Mouse (Mus musculus): ENCODE results near the gene Trpt1. TPM values are rescaled to one million over a fixed set of nuclear protein-coding genes. Genes with fewer than 3 reads are reported as not detected.

Gene Trpt1
- polyA plus RNA-seq, 1 experiment from 2014 or later = 10.1 TPM

GRCm38 (mm10) chr19:6968491-6969271 is 27.2 kb upstream of the Trpt1 start:
- Histone ChIP-seq H3K4me2 (peak overlapping the region; percentile 81), H3K27me3 (replicated peaks) (no peaks in the 10 kb centered on the region), H3K9ac (peak overlapping the region; percentile 45), H3K4me1 (peaks cover 46% of the 10 kb centered on the region), H3K4me3 (replicated peaks) (peak overlapping the region; percentile 69), H3K36me3 (peaks cover 34% of the 10 kb centered on the region), H3K27ac (peak overlapping the region; percentile 62), H3K9me3 (no peaks in the 10 kb centered on the region)
- WGBS = 9% methylated on average over 15 of the region's 15 CpGs
- peak; percentile 42; the same call in 1 of the 2 replicates for ATAC-seq (ENCODE audit: insufficient read depth, low FRiP score, low read depth)

DNA sequence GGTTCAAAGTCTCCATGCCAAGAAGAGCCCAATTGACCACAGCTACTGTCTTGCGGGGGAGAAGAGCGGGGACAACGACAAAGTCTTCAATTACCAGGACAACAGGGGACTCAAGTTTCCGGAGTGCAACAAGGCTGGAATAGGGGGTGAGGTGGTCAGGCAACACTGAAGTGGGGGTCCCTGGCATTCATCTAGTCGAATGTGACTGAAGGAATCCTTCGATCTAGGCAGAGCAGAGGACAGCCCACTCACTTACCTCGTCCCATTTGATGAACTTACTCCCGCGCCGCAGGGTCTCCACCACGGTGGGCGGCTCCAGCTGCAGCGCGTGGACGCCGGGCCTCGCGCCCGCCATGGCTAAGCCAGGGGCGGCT is 26.7 kb upstream of the Trpt1 start:
- H3K9me3 ChIP-seq = no peaks in the 10 kb centered on the region
- peak overlapping the region; percentile 81 for H3K4me2 ChIP-seq
- peak overlapping the region; percentile 69 for H3K4me3 ChIP-seq (replicated peaks)
- peaks cover 48% of the 10 kb centered on the region for H3K4me1 ChIP-seq
- no peaks in the 10 kb centered on the region for H3K27me3 ChIP-seq (replicated peaks)
- WGBS = under 1% methylated on average over 20 of the region's 20 CpGs
- peak overlapping the region; percentile 45 for H3K9ac ChIP-seq
- no peak for ATAC-seq (ENCODE audit: insufficient read depth, low FRiP score, low read depth)
- H3K36me3 ChIP-seq = peaks cover 28% of the 10 kb centered on the region
- H3K27ac ChIP-seq = peak overlapping the region; percentile 62

- H3K9me3 ChIP-seq = no peaks in the 10 kb centered on the region
- H3K36me3 ChIP-seq = peaks cover 22% of the 10 kb centered on the region
- peak overlapping the region; percentile 69 for H3K4me3 ChIP-seq (replicated peaks)
- H3K9ac ChIP-seq = peak overlapping the region; percentile 45
- peaks cover 48% of the 10 kb centered on the region for H3K4me1 ChIP-seq
- H3K4me2 ChIP-seq = peak overlapping the region; percentile 81
- no peaks in the 10 kb centered on the region for H3K27me3 ChIP-seq (replicated peaks)
- H3K27ac ChIP-seq = peak overlapping the region; percentile 62
- peak; percentile 65 for ATAC-seq (ENCODE audit: insufficient read depth, low FRiP score, low read depth)
- 1% methylated on average over 53 of the region's 55 CpGs for WGBS
Observed at GRCm38 (mm10) chr19:6969665-6970381, 26.1 kb upstream of the Trpt1 start.

DNA sequence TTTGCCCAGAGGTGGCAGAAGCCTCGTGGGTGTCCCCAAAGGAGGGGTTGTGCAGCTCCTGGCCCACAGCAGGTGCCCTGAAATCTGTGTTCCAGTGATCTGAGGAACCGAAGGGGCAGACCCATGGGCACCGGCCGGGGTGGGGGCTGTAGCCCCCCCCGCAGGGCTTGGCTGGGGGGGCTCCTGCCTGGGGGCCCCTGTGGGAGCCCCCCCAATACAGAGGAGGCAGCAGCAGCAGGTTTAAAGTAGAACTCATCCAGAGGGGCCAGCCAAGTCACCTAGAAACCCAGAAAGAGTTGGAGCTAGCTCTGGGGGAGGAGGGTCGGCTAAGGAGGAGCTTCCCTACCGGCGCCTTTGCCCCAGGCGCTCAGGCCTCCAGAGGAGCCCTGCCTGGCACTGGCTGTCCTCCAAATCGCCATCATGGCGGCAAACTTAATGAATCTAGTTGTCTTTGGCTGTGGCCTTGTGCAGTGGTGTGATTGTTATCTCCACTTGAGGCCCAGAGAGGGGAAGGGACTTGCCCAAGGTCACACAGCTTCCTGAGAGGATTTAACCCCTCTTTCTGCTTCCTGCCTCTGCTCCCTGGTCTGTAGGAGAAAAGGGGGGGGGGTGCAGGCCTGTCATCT is 25.4 kb upstream of the Trpt1 start:
- peaks cover 48% of the 10 kb centered on the region for H3K4me1 ChIP-seq
- peak overlapping the region; percentile 49 for H3K27ac ChIP-seq
- H3K4me2 ChIP-seq = peak overlapping the region; percentile 81
- peaks cover 15% of the 10 kb centered on the region for H3K36me3 ChIP-seq
- no peaks in the 10 kb centered on the region for H3K27me3 ChIP-seq (replicated peaks)
- WGBS = 28% methylated on average over 11 of the region's 11 CpGs
- H3K9ac ChIP-seq = 0 out of 2 replicates have a peak overlapping the region, but pooled peaks have one; percentile 5
- ATAC-seq (ENCODE audit: insufficient read depth, low FRiP score, low read depth) = no peak
- peak overlapping the region; percentile 69; the same call in 1 of the 2 replicates for H3K4me3 ChIP-seq (replicated peaks)
- no peaks in the 10 kb centered on the region for H3K9me3 ChIP-seq

GRCm38 (mm10) chr19:6971644-6972043 is 24.3 kb upstream of the Trpt1 start:
- H3K4me1 ChIP-seq = peaks cover 58% of the 10 kb centered on the region
- H3K9ac ChIP-seq = peak overlapping the region; percentile 0; the same call in 1 of the 2 replicates

DNA sequence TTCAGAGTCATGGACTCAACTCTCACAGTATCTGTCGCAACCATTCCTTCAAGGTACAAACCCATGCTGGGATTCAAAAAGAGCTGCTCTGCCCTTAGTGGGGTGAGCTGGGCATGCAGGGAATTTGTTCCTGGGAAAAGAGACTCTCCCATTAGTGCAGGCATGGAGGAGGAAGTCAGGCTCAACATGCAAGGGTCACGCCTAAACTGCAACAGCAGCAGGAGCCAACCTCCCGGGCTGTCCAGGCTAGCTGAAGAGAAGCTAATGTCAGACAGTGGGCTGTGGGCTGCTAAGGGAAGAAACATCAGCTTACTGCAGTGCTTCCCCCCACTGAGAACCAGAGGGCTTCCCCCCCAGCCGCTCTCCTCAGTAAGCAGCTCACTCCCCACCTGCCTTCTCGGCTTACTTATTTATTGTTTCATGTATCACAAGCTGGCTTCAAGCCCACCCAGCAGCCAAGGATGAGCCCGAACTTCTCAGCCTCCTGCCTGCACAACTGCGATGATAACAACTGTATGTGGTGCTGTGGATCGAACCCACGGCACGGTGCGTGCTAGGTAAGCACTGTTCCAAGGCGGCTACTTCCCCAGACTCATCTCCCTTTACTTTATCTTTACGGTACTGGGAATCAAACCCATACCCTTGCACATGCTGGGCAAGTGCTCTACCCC is 23.5 kb upstream of the Trpt1 start:
- Histone ChIP-seq H3K27ac (peak overlapping the region; percentile 9; the same call in 1 of the 2 replicates), H3K4me1 (peaks cover 61% of the 10 kb centered on the region), H3K27me3 (replicated peaks) (no peaks in the 10 kb centered on the region), H3K4me3 (replicated peaks) (no peak overlapping the region), H3K36me3 (no peaks in the 10 kb centered on the region), H3K9ac (no peak overlapping the region), H3K9me3 (no peaks in the 10 kb centered on the region), H3K4me2 (no peak overlapping the region)
- whole genome bisulfite sequencing = 75% methylated on average over 13 of the region's 13 CpGs
- no peak for ATAC-seq (ENCODE audit: insufficient read depth, low FRiP score, low read depth)

More at GRCm38 (mm10) chr19:6971644-6972043, 24.3 kb upstream of the Trpt1 start:
- Histone ChIP-seq H3K4me2 (no peak overlapping the region), H3K27me3 (replicated peaks) (no peaks in the 10 kb centered on the region), H3K9me3 (no peaks in the 10 kb centered on the region), H3K36me3 (peaks cover 5% of the 10 kb centered on the region), H3K27ac (peak overlapping the region; percentile 49; the same call in 1 of the 2 replicates), H3K4me3 (replicated peaks) (no peak overlapping the region)
- ATAC-seq (ENCODE audit: insufficient read depth, low FRiP score, low read depth) = no peak
- 34% methylated on average over 6 of the region's 6 CpGs for WGBS

- peak overlapping the region; percentile 64 for H3K4me3 ChIP-seq (replicated peaks)
- H3K27ac ChIP-seq = peak overlapping the region; percentile 77
- peak overlapping the region; percentile 68 for H3K4me2 ChIP-seq
- no peaks in the 10 kb centered on the region for H3K27me3 ChIP-seq (replicated peaks)
- 0 out of 2 replicates have a peak, but pooled peaks cover 6% of the 10 kb centered on the region for H3K36me3 ChIP-seq
- H3K9me3 ChIP-seq = no peaks in the 10 kb centered on the region
- no peak overlapping the region for H3K9ac ChIP-seq
- no peak for ATAC-seq (ENCODE audit: insufficient read depth, low FRiP score, low read depth)
- peaks cover 60% of the 10 kb centered on the region for H3K4me1 ChIP-seq
- WGBS = 31% methylated on average over 12 of the region's 12 CpGs
Observed at GRCm38 (mm10) chr19:6973581-6974190, 22.2 kb upstream of the Trpt1 start.

DNA sequence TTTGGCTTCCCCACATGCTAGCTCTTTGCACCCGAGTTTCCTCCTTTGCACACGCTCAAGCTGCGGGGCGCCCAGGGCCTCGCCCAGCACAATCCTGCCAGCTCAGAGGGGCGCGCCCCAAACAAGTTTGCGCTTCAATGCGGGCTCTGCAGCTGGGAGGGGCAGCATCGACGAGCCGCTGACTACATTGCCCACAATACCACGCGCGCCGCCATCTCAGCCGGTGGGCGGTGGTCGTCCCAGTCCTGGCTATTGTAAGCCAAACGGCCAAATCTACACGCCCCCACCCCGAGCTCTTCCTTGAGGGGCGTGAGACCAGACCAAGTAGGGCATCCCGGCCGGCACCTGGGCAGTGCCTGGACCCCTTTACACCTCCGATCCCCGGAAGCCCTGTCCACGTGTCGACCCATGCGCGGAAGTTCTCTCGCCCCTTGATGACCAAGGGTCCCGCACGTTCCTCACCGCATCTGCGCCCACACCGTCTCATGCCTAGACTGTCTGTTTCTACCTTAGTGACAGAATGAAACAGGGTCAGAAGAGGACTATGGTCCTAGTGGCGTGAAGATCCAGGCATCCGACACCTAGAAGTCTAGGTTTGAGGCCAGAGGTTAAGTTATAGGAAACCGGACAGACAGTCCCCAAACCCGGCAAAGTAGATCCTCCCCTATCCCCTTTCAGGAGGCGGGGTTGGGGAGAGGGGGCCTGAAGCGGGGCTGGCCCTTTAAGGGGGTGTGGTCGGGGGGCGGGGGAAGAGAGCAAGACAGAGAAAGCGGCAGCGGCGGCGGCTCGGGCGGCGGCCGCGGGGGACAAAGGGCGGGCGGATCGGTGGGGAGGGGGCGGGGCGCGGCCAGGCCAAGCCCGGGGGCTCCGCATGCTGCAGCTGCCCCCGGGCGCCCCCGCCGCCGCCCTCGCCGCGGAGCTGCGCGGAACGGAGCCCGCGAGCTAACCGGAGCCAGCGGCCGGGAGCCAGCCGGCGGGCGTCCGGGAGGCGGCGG is 21.4 kb upstream of the Trpt1 start, which contains the start of gene Ppp1r14b:
Gene Ppp1r14b, plus strand, starts transcription at position 758 of the 995 bp plus-strand sequence.
- Histone ChIP-seq H3K4me2 (peak within 1 kb of the TSS; percentile 68), H3K9ac (peak within 1 kb of the TSS; percentile 68), H3K9me3 (no peaks in the 10 kb centered on the region), H3K36me3 (0 out of 2 replicates have a peak, but pooled peaks cover 6% of the 10 kb centered on the region), H3K27ac (peak within 1 kb of the TSS; percentile 94), H3K4me3 (replicated peaks) (peak within 1 kb of the TSS; percentile 64), H3K27me3 (replicated peaks) (no peaks in the 10 kb centered on the region), H3K4me1 (peaks cover 64% of the 10 kb centered on the region)
- under 1% methylated on average over 81 of the region's 84 CpGs for WGBS
- ATAC-seq (ENCODE audit: insufficient read depth, low FRiP score, low read depth) = peak; percentile 57

GRCm38 (mm10) chr19:6975537-6976521 is 20.1 kb upstream of the Trpt1 start, which contains the start of gene Plcb3:
Plcb3 (minus strand) TSS chr19:6976470.
- no peak for ATAC-seq (ENCODE audit: insufficient read depth, low FRiP score, low read depth)
- no peaks in the 10 kb centered on the region for H3K9me3 ChIP-seq
- H3K9ac ChIP-seq = peak within 1 kb of the TSS; percentile 68
- no peaks in the 10 kb centered on the region for H3K27me3 ChIP-seq (replicated peaks)
- H3K27ac ChIP-seq = peak within 1 kb of the TSS; percentile 94
- peak within 1 kb of the TSS; percentile 68 for H3K4me2 ChIP-seq
- peak within 1 kb of the TSS; percentile 64 for H3K4me3 ChIP-seq (replicated peaks)
- H3K36me3 ChIP-seq = 0 out of 2 replicates have a peak, but pooled peaks cover 6% of the 10 kb centered on the region
- H3K4me1 ChIP-seq = peaks cover 53% of the 10 kb centered on the region
- WGBS = 0% methylated on average over 16 of the region's 16 CpGs
